Mouse (Mus musculus): ENCODE data around the gene Tmem229b.

DNA sequence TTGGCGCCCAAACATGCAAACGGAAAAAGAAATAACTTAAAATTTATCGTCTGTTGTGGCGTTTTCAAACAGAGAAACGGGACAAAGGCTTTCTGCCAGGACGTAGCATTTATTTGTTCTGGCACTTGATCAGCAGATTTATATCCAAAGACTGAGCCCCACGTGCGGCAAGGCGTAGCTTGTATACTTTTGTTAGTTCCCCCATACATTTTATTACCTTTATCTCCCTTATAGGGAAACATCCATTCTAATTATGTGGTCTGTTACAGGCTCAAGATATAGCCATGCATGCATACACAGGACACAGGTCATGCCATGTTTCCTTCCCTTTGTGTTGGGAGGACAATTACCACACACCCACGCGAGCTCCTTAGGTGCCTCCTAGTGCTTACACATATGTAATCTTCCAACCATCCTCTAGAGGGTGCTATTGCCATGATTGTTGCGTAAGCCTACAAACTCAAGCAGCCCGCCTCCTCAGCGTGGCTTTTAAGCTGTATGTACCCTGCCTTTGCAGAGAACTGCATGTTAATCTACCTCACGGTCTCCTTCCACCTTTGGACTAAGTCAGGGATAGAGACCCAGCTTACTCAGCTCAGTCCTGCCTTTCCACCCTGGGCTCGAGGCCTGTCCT, 88.2 kb downstream of the Tmem229b start:
- TF ChIP-seq CTCF (IDR thresholded peaks at IDR 0.05; ENCODE audit: low read depth, low read length) (peak; percentile 60), POLR2A (IDR thresholded peaks at IDR 0.05; ENCODE audit: extremely low read depth, insufficient read depth, low read length) (no peak)
